Mouse (Mus musculus): ENCODE results near the gene Slc25a39.
A peak's percentile ranks its signal among the peaks of the same experiment; 100 is the strongest.

The Slc25a39 gene

GRCm38 (mm10) chr11:102435754-102436470 is 28.2 kb upstream of the Slc25a39 start:
- DNase-seq: peak; percentile 64 to 84

- DNase-seq: peak in 1 of 2 experiments; percentile 44
Observed at GRCm38 (mm10) chr11:102434816-102435705, 27.3 kb upstream of the Slc25a39 start.

DNA sequence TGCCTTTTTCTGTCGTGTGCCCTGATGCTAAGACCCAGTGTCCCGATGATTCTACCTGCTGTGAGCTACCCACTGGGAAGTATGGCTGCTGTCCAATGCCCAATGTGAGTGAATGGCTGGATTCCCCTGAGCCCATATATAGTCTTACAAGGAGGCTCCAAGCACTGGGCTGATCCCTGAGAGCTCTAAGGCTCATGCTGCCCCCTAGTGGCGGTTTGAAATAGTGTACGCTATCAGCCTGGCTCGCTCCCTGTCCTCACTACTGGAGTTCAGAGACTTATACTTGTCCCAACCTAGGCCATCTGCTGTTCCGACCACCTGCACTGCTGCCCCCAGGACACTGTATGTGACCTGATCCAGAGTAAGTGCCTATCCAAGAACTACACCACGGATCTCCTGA is 26.7 kb upstream of the Slc25a39 start:
- DNase-seq: peak; percentile 86 to 93

GRCm38 (mm10) chr11:102433866-102434265 is 26.1 kb upstream of the Slc25a39 start:
- DNase-seq: no peak

- DNase-seq: peak; percentile 32 to 83
Observed at GRCm38 (mm10) chr11:102432896-102433295, 25.1 kb upstream of the Slc25a39 start.

- peak in 1 of 2 experiments; percentile 42 for DNase-seq
Observed at GRCm38 (mm10) chr11:102432115-102432843, 24.5 kb upstream of the Slc25a39 start.

GRCm38 (mm10) chr11:102431728-102432114 is 24.0 kb upstream of the Slc25a39 start:
- no peak for DNase-seq

GRCm38 (mm10) chr11:102431018-102431645 is 23.4 kb upstream of the Slc25a39 start:
- DNase-seq: peak; percentile 87 to 92

DNA sequence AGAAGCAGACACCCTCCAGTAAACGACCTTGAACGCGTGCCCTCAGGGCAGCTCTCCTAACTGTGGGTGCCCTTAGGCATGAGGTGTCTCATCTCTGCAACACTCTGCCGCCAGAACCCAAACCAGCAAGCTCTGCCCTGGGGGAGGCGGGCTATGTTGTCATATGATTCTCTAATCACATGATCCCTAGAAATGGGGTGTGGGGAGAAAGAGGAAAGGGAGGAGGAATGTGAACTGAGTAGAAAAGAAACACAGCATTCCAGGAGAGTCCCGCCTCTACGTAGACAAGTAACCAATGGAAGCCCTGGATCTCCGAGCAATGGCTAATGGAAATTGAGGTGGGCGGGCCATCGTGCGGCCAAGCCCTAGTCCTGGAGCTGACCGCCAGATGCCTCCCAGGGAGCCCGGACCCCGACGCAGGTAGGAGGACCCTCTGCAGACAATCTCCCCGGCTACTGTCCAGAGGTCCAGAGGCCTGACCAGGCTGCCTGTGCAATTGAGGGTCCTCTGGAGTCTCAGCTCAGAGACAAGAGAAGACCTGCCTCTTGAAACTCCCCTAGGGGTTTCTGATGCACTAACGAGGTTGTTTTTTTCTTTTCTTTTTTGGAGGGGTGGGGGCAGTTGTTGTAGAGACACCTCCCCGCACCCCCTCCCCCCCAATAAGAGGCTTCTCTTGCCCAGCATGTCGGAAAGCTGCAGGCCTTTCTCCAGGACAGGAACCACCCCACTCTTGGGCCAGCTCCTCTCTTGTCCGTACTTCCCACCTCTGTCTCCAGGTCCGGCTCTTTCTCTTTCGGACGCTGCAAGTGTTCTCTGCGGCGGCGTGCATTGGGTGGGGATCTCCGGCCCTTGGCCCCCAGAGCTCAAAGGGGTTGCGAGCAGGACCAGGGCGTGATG is 22.6 kb upstream of the Slc25a39 start, which contains the start of gene Grn:
Gene Grn, plus strand, starts transcription at position 195 of the 897 bp plus-strand sequence.
- DNase-seq: peak; percentile 94 to 97

DNA sequence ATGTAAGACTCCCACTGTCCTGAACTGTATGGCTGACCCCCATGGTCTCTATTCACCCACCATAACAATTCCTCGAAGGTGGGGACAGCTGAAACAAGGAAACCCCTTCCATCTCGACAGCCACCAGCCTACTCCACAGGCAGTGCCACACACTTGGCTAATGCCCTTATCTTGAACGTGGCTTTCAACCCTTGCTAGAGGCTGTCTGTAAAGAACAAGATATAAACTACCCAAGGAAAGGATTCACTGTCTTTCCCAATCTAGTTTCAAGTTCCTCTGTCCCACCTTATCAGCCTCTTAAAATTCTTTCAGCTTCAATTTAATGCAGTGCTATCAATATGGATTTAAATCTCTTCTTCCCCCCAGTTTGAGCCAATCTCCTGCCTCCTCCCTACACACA is 21.8 kb upstream of the Slc25a39 start:
- DNase-seq: no peak

DNA sequence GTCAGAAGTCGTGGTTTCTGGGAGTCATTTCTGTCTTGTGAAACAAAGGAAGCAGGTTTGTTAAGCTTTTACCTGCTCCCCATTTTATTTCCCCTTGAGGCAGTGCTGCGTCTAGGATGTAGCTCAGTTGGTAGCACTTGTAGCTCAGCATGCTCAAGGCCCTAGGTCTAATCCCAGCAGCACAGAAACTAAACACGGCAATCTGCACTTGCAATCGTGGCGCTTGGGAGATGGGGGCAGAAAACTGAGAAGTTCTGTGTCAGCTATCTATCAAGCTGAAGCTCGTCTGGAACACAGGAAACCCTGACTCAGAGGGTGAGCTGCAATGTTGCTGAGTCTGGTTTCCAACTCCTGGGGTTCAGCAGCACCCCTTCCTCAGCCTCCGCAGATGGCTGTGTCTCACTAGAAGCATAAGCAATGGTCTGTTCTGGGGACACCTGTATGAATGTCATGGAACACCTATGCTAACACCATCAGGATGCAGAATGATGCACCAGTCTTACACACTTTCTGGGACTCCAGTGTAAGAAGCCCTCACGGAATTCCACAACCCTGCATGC is 21.3 kb upstream of the Slc25a39 start:
- no peak for DNase-seq

- DNase-seq: no peak
Observed at GRCm38 (mm10) chr11:102425555-102426316, 18.0 kb upstream of the Slc25a39 start.

- DNase-seq: no peak
Observed at GRCm38 (mm10) chr11:102424666-102425065, 16.9 kb upstream of the Slc25a39 start.

DNA sequence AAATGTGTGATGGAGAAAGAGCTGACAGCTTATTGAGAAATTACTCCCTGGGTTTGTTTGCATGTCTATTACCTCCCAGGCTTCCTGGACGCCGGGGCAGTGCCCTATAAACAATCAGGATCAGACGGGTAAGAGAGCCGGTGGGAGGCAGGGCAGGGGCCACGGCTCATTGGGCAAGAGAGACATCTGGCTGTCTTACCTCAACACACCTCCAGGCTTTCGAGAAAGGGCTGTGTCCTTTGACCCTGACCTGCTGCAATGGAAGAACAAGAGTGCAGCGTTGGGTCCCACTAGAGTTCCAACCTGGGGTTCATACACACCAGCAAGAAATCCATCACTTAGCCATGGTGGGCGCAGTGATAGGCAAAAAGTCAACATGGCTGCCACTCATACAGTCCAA is 13.8 kb upstream of the Slc25a39 start:
- DNase-seq: no peak

- no peak for DNase-seq
Observed at GRCm38 (mm10) chr11:102418887-102419286, 11.1 kb upstream of the Slc25a39 start.

- no peak for DNase-seq
Observed at GRCm38 (mm10) chr11:102417160-102417559, 9.4 kb upstream of the Slc25a39 start.

DNA sequence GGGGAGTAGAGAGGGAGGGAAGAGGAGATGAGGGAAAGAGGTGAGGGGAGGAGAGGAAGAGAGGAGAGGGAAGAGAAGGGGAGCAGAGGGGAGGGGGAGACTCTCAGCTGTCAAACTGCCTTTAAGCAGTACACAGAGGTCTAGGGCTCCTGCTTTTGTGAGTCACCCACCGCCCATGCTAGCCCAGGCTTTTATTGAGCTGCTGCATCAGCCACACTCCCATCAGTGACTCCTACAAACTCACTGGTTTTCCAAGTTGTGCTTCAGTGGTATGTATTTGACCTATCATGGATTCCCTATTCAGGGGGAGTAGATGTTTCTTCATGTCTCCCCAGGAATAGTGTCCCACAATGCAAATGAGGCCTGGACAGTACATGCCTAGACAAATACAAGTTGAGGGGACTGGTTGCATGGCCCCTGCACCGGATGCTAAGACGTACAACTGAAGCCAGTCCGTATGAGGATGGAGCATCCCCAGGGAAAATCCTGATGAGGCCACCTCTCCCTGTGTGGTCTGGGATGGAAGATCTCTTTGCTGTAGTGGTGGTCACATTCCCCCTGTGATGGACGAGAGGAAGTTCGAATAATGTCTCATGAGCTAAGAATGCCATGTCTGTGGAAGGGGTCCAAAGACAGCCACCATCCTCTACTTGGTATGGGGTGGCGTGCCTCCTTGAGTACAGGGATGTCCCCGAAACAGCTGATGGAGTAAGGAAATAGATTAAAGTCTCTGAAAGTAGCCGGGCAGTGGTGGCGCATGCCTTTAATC is 7.5 kb upstream of the Slc25a39 start:
- DNase-seq: no peak

DNA sequence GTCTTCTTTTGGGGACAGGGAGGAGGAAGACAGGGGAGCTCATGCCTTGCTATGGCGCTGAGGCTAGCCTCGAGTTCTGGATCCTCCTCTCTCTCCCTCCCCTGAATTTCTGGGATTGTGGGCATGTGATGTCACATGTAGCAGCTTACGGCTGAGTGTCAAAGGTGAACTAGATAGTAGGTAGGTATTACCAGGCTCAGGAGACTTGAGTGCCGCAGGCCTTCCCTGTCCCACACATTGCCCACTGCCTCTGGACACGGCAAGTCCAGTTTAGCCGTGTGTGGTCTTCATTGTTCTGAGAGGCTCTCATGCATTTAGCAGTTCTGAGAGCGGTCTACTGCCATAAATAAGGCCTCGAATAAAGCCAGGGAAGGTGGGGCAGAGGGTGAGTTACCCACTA is 5.3 kb upstream of the Slc25a39 start:
- no peak for DNase-seq

GRCm38 (mm10) chr11:102411704-102412103 is 4.0 kb upstream of the Slc25a39 start:
- DNase-seq: peak; percentile 95 to 99

GRCm38 (mm10) chr11:102411061-102411460 is 3.3 kb upstream of the Slc25a39 start:
- no peak for DNase-seq
